Mouse (Mus musculus): ENCODE results near the gene Paqr6.

- TF ChIP-seq CTCF (IDR thresholded peaks at IDR 0.05; ENCODE audit: extremely low read depth, insufficient read depth, insufficient read length, insufficient replicate concordance) (no peak), POLR2A (IDR thresholded peaks at IDR 0.05; ENCODE audit: low read depth, low read length) (no peak; the same call in 1 of the 2 replicates)
Observed at GRCm38 (mm10) chr3:88324951-88325405, 39.4 kb upstream of the Paqr6 start, which contains the start of gene Glmp.
